Mouse (Mus musculus): Measurements from ENCODE around the gene Gm28729. TPM values are rescaled to one million over a fixed set of nuclear protein-coding genes. Genes with fewer than 3 reads are reported as not detected.
"Not testable (repeated sequence)": the region's sequence is repeated elsewhere in the genome, so short reads cannot be mapped to it uniquely, and the experiment has no call there.

Gm28729 gene
- total RNA-seq, 2 experiments from 2014 or later = not detected

GRCm38 (mm10) chr9:96478071-96478888 is 46.8 kb downstream of the Gm28729 start, which contains the start of gene Rnf7:
Rnf7 (minus strand) TSS chr9:96478675.
- intact Hi-C loops (cut with DNase I) = loop anchor here (5.0 kb wide), 1 partner anchor 116 kb away; the partner anchor contains the start of gene Atp1b3
- no peak for TF ChIP-seq CTCF (IDR thresholded peaks at IDR 0.05)
- H3K4me3 ChIP-seq = peak within 1 kb of the TSS; percentile 95
- H3K27ac ChIP-seq = peak within 1 kb of the TSS; percentile 90
- peak; percentile 100 for DNase-seq

GRCm38 (mm10) chr9:96472356-96472755 is 52.7 kb downstream of the Gm28729 start:
- no peak overlapping the region for H3K27ac ChIP-seq
- no peak for TF ChIP-seq CTCF (IDR thresholded peaks at IDR 0.05)
- DNase-seq = no peak
- H3K4me3 ChIP-seq = no peak overlapping the region
- intact Hi-C loops (cut with DNase I) = no loop called here

GRCm38 (mm10) chr9:96471681-96472080 is 53.4 kb downstream of the Gm28729 start:
- H3K4me3 ChIP-seq; H3K27ac ChIP-seq; intact Hi-C loops (cut with DNase I); DNase-seq: not testable (repeated sequence)

GRCm38 (mm10) chr9:96470266-96470974 is 54.6 kb downstream of the Gm28729 start:
- no peak for DNase-seq
- Histone ChIP-seq H3K4me3 (no peak overlapping the region), H3K27ac (no peak overlapping the region)
- intact Hi-C loops (cut with DNase I) = no loop called here
- TF ChIP-seq CTCF (IDR thresholded peaks at IDR 0.05) = no peak

- intact Hi-C loops (cut with DNase I) = no loop called here
- no peak for TF ChIP-seq CTCF (IDR thresholded peaks at IDR 0.05)
- Histone ChIP-seq H3K27ac (no peak overlapping the region), H3K4me3 (no peak overlapping the region)
- no peak for DNase-seq
These were observed 55.4 kb downstream of the Gm28729 start for GRCm38 (mm10) chr9:96469556-96470265.

- Histone ChIP-seq H3K27ac (no peak overlapping the region), H3K4me3 (no peak overlapping the region)
- intact Hi-C loops (cut with DNase I) = no loop called here
- TF ChIP-seq CTCF (IDR thresholded peaks at IDR 0.05) = no peak
- no peak for DNase-seq
These were observed 61.4 kb downstream of the Gm28729 start for GRCm38 (mm10) chr9:96463708-96464107.

GRCm38 (mm10) chr9:96461607-96462006 is 63.5 kb downstream of the Gm28729 start:
- Histone ChIP-seq H3K4me3 (no peak overlapping the region), H3K27ac (no peak overlapping the region)
- intact Hi-C loops (cut with DNase I) = no loop called here
- peak; percentile 33 for TF ChIP-seq CTCF (IDR thresholded peaks at IDR 0.05)
- no peak for DNase-seq

GRCm38 (mm10) chr9:96460117-96460865 is 64.8 kb downstream of the Gm28729 start:
- intact Hi-C loops (cut with DNase I) = no loop called here

GRCm38 (mm10) chr9:96455618-96456017 is 69.4 kb downstream of the Gm28729 start:
- H3K4me3 ChIP-seq = no peak overlapping the region
- intact Hi-C loops (cut with DNase I) = no loop called here
- H3K27ac ChIP-seq = no peak overlapping the region
- TF ChIP-seq CTCF (IDR thresholded peaks at IDR 0.05) = no peak
- DNase-seq = no peak

More at GRCm38 (mm10) chr9:96460117-96460865, 64.8 kb downstream of the Gm28729 start:
- no peak for TF ChIP-seq CTCF (IDR thresholded peaks at IDR 0.05)
- Histone ChIP-seq H3K27ac (no peak overlapping the region), H3K4me3 (no peak overlapping the region)
- DNase-seq = no peak

- H3K27ac ChIP-seq = no peak overlapping the region
- DNase-seq = no peak
- TF ChIP-seq CTCF (IDR thresholded peaks at IDR 0.05) = no peak
- no peak overlapping the region for H3K4me3 ChIP-seq
- intact Hi-C loops (cut with DNase I) = no loop called here
These were observed 72.1 kb downstream of the Gm28729 start for GRCm38 (mm10) chr9:96452956-96453355.

- intact Hi-C loops (cut with DNase I) = no loop called here
- Histone ChIP-seq H3K27ac (peak overlapping the region; percentile 28; the same call in 1 of the 2 replicates), H3K4me3 (no peak overlapping the region)
- DNase-seq = no peak
- TF ChIP-seq CTCF (IDR thresholded peaks at IDR 0.05) = no peak
These were observed 74.0 kb downstream of the Gm28729 start for GRCm38 (mm10) chr9:96450900-96451720.
